Mouse (Mus musculus) liver, postnatal 0 days (tissue): ENCODE data around the gene Gm8439. TPM values are rescaled to one million over a fixed set of nuclear protein-coding genes. Genes with fewer than 3 reads are reported as not detected.

Experiments
- ATAC-seq: fragments of 200-750 bp; cut with Nextera tagmentation; 2 replicates; pipeline ENCODE4 v1.8.0; 2017; ENCODE audit warnings: mild to moderate bottlenecking, moderate library complexity
- DNase-seq: peaks from one replicate; pipeline ENCODE4 v3.0.0-alpha.2; 2016
- H3K27ac ChIP-seq: fragments of 300-500 bp; sonication (generic); 2 replicates; pipeline ENCODE4 v1.5.1; 2014; ENCODE audit warnings: antibody characterized with exemption, moderate library complexity, mild to moderate bottlenecking, low read depth
- H3K27me3 ChIP-seq: fragments of 300-500 bp; sonication (generic); 2 replicates; pipeline ENCODE4 v1.6.1; 2014; ENCODE audit warnings: low read length, control low read depth, mixed read lengths; ENCODE audit not compliant: insufficient read depth
- H3K36me3 ChIP-seq: fragments of 300-500 bp; sonication (generic); replicated peaks from 2 replicates; pipeline ENCODE4 v1.6.1; 2014; ENCODE audit warnings: mild to moderate bottlenecking, control low read depth, low read length, moderate library complexity, mixed read lengths; ENCODE audit not compliant: insufficient read depth
- H3K4me1 ChIP-seq: fragments of 300-500 bp; sonication (generic); 2 replicates; pipeline ENCODE4 v1.6.1; 2014; ENCODE audit warnings: antibody characterized with exemption, mild to moderate bottlenecking, control low read depth; ENCODE audit not compliant: insufficient read depth
- H3K4me2 ChIP-seq: fragments of 300-500 bp; sonication (generic); 2 replicates; pipeline ENCODE4 v1.6.1; 2014; ENCODE audit warnings: low read depth, mild to moderate bottlenecking, low read length, moderate library complexity, mixed read lengths
- H3K4me3 ChIP-seq: fragments of 300-500 bp; sonication (generic); 2 replicates; pipeline ENCODE4 v1.5.1; 2014; ENCODE audit warnings: low read depth, low read length
- H3K9ac ChIP-seq: fragments of 300-500 bp; sonication (generic); replicated peaks from 2 replicates; pipeline ENCODE4 v1.6.1; 2014; ENCODE audit warnings: mild to moderate bottlenecking, moderate library complexity
- H3K9me3 ChIP-seq: fragments of 300-500 bp; sonication (generic); 2 replicates; pipeline ENCODE4 v1.6.1; 2016; ENCODE audit warnings: mild to moderate bottlenecking, control low read depth, low read length, mixed read lengths
- CTCF ChIP-seq: sonication (generic); IDR thresholded peaks from 2 replicates; pipeline ENCODE4 v1.5.1; 2016; ENCODE audit warnings: antibody characterized with exemption, low read depth
- EP300 ChIP-seq: IDR thresholded peaks from 2 replicates; pipeline ENCODE4 v1.6.1; 2016; ENCODE audit warnings: antibody characterized with exemption, low read depth, mild to moderate bottlenecking
- WGBS: fragments of 180-500 bp; shearing (Covaris S2); extraction: QIAGEN DNeasy Blood & Tissue Kit; methylation state at CpG from one replicate; pipeline ENCODE4 v1.1.7; 2014; ENCODE audit not compliant: insufficient replicate concordance; 5-methylcytosine and 5-hydroxymethylcytosine counted together
- polyA plus RNA-seq: library from polyadenylated mRNA; unstranded; fragments of >200 nt; fragmentation: Nextera tagmentation; extraction: Ambion mirVana; gene quantifications from 2 replicates; pipeline ENCODE4 v1.2.1, GENCODE M21; 2015

Gm8439 gene
- polyA plus RNA-seq, 1 experiment from 2014 or later: 0.40 TPM

GRCm38 (mm10) chr4:120641946-120642345 is 53.4 kb downstream of the Gm8439 start:
- no peaks in the 10 kb centered on the region for H3K36me3 ChIP-seq
- DNase-seq: no peak
- H3K9me3 ChIP-seq: no peaks in the 10 kb centered on the region
- no peak overlapping the region for H3K4me3 ChIP-seq
- no peak overlapping the region for H3K9ac ChIP-seq
- TF ChIP-seq EP300 (no peak), CTCF (no peak)
- H3K27me3 ChIP-seq: no peaks in the 10 kb centered on the region; the same call in 1 of the 2 replicates
- 86% methylated on average over 6 of the region's 6 CpGs for WGBS
- H3K4me1 ChIP-seq: no peaks in the 10 kb centered on the region
- H3K4me2 ChIP-seq: no peak overlapping the region
- no peak for ATAC-seq
- no peak overlapping the region for H3K27ac ChIP-seq

GRCm38 (mm10) chr4:120643899-120644298 is 55.4 kb downstream of the Gm8439 start:
- TF ChIP-seq CTCF: no peak
- no peak for TF ChIP-seq EP300
- Histone ChIP-seq H3K36me3 (no peaks in the 10 kb centered on the region), H3K4me3 (no peak overlapping the region), H3K9ac (no peak overlapping the region), H3K27ac (no peak overlapping the region), H3K4me1 (no peaks in the 10 kb centered on the region), H3K27me3 (peaks cover 10% of the 10 kb centered on the region), H3K9me3 (no peaks in the 10 kb centered on the region), H3K4me2 (no peak overlapping the region)
- DNase-seq: no peak
- WGBS: 74% methylated on average over 3 of the region's 3 CpGs
- ATAC-seq: no peak

- DNase-seq: peak; percentile 49
- no peak overlapping the region for H3K27ac ChIP-seq
- H3K36me3 ChIP-seq: no peaks in the 10 kb centered on the region
- H3K9ac ChIP-seq: peak overlapping the region; percentile 53
- H3K27me3 ChIP-seq: peaks cover 31% of the 10 kb centered on the region
- WGBS: 6% methylated on average over 53 of the region's 55 CpGs
- TF ChIP-seq EP300: no peak
- no peak for TF ChIP-seq CTCF
- ATAC-seq: peak; percentile 63
- peak overlapping the region; percentile 75 for H3K4me2 ChIP-seq
- peaks cover 6% of the 10 kb centered on the region for H3K4me1 ChIP-seq
- H3K4me3 ChIP-seq: peak overlapping the region; percentile 42
- H3K9me3 ChIP-seq: no peaks in the 10 kb centered on the region
Measured at GRCm38 (mm10) chr4:120649369-120650207, 61.0 kb downstream of the Gm8439 start.

- H3K27ac ChIP-seq: no peak overlapping the region
- H3K36me3 ChIP-seq: no peaks in the 10 kb centered on the region
- 24% methylated on average over 7 of the region's 7 CpGs for WGBS
- no peak for DNase-seq
- peaks cover 6% of the 10 kb centered on the region for H3K4me1 ChIP-seq
- peaks cover 31% of the 10 kb centered on the region for H3K27me3 ChIP-seq
- H3K9ac ChIP-seq: no peak overlapping the region
- no peaks in the 10 kb centered on the region for H3K9me3 ChIP-seq
- H3K4me2 ChIP-seq: peak overlapping the region; percentile 75
- H3K4me3 ChIP-seq: peak overlapping the region; percentile 42
- no peak for TF ChIP-seq CTCF
- TF ChIP-seq EP300: no peak
- ATAC-seq: no peak
Measured at GRCm38 (mm10) chr4:120650208-120650592, 61.7 kb downstream of the Gm8439 start.

GRCm38 (mm10) chr4:120655898-120656297 is 67.4 kb downstream of the Gm8439 start:
- DNase-seq (no peak), ATAC-seq (no peak)
- Histone ChIP-seq H3K9me3 (no peaks in the 10 kb centered on the region; the same call in 1 of the 2 replicates), H3K27me3 (peaks cover 2% of the 10 kb centered on the region; the same call in 1 of the 2 replicates), H3K4me2 (no peak overlapping the region), H3K4me1 (no peaks in the 10 kb centered on the region), H3K9ac (no peak overlapping the region), H3K27ac (no peak overlapping the region), H3K36me3 (no peaks in the 10 kb centered on the region), H3K4me3 (no peak overlapping the region)
- 79% methylated on average over 8 of the region's 8 CpGs for WGBS
- TF ChIP-seq CTCF (no peak), EP300 (no peak)

Other genes with a start within 250 kb of the Gm8439 start
- 9.0 and 10.7 TPM in 2 replicates for gene Scmh1, start 183.5 kb upstream of the Gm8439 start, polyA plus RNA-seq
- gene Slfnl1, start 56.5 kb upstream of the Gm8439 start, polyA plus RNA-seq: not detected in 2 replicates
- gene Ctps, start 18.5 kb upstream of the Gm8439 start, polyA plus RNA-seq: 13.8 and 14.5 TPM in 2 replicates
- gene Cited4, start 77.8 kb downstream of the Gm8439 start, polyA plus RNA-seq: 21.2 and 22.9 TPM in 2 replicates
- 0.14 and 0.20 TPM in 2 replicates for gene Kcnq4, start 159.9 kb downstream of the Gm8439 start, polyA plus RNA-seq
- gene Nfyc, start 242.8 kb downstream of the Gm8439 start, polyA plus RNA-seq: 30.4 and 32.0 TPM in 2 replicates